Mouse (Mus musculus): ENCODE results near the gene Tmem186.

Gene Tmem186

DNA sequence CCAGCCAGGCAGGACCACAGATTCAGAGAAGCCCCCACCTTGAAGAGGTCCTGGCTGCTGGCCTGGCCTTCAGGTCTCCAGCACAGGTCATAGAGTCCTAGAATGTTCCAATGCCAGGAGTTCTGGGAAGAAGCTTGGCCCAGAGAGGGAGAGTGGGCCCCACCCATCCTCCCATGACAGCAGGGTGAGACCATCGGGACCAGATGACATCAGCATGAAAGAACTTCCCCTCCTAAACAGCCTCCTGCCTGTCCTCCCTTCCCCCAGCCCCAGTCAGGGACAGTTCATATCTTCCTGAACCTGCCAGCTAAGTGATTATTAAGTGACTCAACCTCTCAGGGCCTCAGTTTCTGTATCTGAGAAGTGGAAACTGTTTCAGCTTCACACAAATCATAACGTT is 28.9 kb upstream of the Tmem186 start:
- no peak for DNase-seq

DNA sequence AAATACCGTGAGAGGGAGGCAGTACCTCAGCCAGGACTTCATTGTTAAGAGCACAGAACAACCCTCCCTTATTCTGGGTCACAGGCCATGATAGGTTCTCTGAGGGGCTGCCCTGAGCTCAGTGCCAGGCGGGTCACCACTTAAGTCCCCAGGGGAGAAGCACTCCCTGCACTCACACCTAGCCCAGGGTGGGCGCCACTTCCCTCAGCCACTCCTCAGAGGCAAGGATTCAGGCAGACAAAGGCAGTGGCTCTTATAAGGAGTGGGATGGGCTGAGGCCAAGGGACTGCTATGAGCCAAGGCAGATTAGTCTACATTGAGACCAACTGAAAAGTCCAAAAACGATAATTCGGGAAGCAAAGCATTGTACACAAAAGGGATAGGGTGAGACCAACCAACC is 27.9 kb upstream of the Tmem186 start:
- no peak for DNase-seq

DNA sequence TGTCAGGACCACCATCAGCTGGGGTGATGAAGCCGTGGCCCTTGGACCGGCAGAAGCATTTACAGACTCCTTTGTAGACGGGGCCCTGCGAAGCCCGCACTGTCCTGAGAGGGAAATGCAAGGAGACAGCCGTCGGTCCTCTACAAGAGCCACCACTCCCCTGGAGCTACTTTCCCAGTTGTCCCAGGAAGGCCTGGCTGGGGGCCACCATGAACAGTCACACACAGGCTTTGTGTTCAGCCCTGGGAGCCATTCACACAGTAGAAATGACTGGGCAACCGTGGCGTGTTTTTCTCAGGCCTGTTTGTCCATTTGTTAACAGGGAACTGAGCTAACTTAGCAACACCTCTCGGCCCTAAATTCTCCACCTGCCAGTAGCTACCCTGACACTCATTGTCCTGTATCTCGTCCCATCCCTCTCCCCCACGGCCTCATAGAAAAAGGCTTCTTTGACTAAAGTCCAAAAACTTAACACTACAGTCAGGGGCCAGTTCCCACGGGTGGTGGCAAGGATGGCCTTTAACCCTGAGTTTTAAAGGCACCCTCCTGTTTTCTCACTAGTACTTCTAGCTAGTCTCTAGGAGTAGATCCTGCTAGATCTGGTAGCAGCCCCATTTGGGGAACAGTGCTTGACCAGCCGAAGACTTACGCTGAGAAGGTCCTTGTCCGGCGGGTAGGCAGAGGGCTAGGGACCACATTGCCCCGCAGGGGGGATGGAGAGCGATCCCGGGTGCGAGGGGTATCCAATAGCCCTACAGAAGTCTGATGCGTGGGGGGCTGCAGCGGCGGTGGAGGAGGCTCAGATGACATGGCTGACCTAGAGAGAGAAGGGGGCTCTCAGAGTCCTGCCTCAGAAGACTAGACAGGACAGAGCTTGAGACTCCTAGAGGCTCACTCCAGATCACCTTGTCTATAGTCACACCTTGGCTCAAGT is 26.4 kb upstream of the Tmem186 start:
- DNase-seq = no peak

DNA sequence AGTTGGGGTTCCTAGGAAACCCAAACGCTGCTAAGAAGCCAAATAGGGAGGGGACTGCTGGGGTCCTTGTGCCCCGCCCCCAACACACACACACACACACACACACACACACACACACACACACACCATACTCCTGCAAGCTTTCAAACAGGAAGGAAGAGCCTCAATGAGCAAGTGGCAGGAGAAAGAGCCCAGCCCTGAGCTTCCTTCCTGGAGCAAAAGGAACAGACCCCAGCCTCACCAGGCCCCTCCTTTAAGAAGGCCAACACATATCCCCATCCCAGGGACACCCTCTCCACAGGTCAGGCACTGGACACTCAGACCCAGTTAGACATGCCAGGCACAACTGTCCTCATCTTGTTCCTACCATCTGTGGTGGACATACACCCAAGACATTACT is 25.5 kb upstream of the Tmem186 start:
- no peak for DNase-seq

DNA sequence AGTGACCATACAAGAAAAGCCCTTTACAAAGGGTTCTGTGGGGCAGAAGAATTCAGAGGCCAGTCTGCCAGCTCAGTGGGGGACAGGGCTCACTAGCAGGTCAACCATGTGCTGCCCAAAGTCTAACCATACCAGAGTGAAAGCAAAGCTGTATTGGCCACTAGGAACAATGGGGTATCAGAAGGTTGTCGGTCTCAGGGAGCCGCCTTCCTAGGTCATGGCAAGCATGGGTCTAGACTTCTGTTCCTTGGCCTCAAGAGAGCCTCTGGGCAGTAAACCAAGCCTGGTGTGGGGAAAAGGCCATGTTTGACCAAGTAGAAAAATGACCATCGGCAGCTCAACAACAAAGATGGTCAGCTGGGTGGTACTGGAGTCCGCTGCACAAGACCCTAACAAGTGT is 21.3 kb upstream of the Tmem186 start:
- no peak for DNase-seq

DNA sequence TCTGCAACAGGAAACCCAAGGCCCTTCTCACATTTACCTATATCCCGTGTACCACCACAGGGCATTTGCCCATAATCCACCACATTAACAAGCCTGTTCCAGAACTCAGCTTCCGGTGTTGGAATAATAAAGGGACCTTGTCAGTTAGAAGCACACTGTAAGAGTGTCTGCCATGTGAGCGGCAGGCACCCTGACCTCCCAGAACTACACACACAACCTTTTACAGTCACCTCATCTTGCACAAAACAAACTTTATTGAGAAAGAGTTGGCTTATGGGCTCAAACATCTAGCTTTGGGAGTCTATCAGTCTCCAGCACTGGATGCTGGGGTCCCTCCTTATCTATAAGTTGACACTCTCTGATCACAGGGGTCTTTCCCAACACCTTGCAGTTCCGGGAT is 20.8 kb upstream of the Tmem186 start:
- DNase-seq = no peak

DNA sequence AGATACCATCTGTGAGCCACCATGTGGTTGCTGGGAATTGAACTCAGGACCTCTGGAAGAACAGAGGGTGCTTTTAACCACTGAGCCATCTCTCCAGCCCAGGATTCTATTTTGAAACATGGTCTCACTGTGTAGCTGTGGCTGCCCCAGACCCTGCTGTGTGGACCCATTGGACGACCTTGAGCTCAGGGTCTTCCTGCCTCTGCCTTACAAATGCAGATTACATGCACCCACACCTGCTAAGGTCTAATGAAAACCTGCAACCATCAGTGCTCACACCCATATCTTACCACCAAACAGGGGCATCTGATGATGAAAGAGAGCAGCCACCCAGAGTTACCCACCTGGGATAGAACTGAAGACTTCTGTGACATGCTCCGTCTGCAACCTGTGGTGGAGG is 18.7 kb upstream of the Tmem186 start:
- DNase-seq = no peak

DNA sequence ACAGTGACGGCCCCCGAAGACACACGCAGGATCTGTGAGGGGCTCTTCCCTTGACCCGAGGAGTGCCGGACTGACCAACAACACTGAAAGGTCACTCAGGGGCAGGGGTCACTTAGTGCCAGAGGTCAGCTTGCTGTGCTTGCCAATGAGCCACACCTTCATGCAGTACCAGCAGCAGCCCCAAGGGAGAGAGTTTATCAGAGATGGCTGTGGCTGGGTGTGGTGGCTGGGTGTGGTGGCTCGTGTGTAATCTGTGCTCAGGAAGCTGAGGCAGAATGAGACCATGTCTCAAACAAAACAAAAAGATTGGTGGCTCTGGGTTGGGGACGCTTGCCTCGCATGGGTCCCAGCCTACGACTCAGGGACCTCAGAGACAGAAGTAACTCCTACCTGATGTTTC is 18.1 kb upstream of the Tmem186 start:
- DNase-seq = no peak

DNA sequence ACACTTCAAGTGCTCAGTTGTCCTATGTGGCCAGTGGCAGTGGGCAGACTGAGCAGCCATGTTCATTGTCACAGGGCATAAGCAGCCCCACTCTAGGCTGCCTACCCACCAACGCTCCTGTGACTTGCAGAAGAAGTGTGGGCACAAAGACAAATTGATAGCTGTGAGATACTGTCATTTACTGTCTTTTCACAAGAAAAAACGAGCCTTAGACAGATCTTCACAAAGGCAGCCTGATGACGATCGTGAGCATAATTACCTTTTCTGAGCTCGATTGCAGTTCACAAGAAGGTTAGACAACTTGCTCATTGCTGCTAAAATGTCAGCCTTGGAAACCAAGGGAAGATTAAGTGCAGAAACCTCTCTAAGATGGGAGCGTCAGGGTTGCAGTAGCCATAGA is 17.6 kb upstream of the Tmem186 start:
- no peak for DNase-seq

DNA sequence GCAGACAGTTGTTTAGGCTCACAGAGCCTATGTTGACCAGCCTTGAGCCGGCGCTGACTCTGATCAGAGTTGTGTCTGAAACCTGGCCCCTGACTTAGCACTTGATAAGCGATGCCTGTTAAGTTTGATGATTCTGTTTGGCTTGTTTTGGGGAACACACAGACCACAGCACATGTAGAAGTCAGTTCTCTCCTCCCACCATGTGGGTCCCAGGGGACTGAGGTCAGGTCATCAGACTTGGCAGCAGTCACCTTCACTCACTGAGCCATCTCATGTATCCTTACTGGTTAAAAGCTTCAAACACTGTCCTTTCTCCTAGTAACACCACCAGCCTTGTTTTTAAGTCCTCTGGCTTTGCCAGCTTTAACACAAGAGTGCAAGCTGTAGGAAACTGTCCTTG is 12.5 kb upstream of the Tmem186 start:
- no peak for DNase-seq

DNA sequence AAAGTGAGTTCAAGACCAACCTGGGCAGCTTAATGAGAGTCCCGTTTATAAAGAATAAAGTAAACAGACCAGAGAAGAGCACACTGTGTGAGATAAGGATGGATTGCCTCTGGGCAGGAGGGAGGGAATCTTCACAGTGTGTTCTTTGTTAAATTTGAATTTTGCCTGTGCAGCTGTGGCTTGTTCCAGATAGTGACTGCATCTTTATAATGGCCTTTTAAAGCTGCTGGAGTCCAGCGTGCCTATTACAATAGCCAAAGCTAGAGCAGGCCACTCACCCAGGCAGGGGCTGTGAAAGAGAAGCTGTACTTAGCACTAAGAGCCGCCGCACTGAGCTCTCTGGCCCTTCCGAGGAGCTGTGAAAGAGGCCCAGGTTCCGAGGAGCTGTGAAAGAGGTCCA is 8.0 kb upstream of the Tmem186 start:
- no peak for DNase-seq

DNA sequence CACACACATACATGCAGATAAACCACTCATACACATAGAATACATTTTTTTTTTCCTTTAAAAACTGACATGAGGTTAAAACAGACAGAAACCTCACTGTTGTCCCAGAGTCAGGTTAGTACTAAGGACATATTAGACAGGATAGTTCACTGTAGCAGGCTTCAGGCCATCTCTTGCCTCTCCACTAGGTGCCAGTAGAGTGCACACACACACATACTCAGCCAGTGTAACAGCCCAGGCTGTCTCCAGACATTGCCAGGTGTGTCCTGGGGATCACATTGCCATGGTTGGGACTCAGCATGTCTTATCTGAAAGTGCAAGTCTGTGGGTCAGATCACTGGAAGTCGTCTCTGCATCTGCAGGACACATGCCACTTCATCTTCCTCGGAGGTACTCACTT is 6.3 kb upstream of the Tmem186 start:
- peak in 1 of 2 experiments; percentile 19 for DNase-seq

DNA sequence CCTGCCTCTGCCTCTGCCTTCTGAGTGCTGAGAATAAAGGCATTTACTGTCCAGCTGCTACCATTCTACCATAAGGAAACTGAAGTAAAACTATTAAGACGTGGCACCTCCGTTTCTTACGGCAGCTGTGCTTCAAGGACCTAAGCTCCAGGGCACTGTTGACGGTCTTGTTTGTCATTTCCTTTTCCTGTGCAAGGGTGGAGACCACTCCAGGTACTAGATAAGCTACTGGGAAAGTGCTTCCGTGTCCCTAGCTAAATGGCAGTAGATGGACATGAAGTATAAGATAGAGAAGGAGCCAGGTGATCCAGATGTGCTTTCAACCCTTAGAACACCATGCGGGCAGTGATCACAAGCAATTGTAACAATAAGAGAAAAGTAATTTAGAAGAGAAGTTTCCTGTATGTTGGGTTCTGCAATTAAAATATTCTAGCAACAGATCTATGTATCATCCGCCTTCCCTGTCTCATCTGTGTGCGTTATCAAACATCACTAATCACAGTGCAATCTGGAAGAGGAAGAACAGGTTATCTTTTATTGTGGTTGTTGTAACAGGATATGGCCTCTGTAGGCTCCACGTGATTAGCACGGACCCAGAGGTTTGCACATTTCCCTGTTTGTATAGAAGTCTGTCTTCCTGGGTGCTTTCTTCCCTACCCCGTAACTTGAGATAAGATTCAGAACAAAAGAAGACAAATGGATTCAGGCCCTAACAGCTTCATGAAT is 2.1 kb upstream of the Tmem186 start:
- DNase-seq = no peak

DNA sequence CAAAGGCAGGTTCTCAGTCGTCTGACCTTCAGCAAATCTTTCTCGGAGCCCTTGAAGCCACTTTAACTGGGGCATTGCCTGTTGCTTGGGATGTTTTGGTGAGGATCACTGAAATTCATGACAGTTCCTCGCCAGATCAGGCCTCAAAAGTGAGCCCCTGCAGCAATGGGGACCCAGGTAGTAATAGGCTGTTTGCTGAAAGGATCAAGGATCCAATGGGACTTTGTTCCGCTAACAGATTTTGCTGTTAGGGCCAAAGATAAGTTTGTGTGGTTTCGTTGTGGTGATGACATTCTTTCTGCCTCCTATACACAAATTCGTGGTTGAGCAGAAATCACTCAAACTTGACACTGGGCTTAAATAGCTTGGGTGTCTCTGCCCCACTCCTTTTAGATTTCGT is 619 bp upstream of the Tmem186 start:
- no peak for DNase-seq

DNA sequence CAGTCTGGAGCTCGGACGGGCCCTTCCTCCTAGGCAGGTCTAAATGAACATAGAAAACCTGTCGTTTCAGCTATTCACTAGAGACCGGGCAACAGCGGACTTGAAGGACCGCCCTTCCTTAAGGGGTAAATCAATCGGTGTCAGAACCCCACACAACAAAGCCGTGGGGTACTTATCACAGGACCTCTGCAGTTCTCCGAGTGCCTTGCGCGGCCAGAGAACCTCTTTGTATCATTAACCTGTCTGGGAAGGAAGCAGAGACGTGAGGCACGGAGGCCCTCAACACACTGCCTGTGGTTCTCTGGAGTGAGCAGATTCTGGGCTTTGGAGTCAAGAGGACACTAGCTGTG is 670 bp downstream of the Tmem186 start:
- peak in 1 of 2 experiments; percentile 13 for DNase-seq

DNA sequence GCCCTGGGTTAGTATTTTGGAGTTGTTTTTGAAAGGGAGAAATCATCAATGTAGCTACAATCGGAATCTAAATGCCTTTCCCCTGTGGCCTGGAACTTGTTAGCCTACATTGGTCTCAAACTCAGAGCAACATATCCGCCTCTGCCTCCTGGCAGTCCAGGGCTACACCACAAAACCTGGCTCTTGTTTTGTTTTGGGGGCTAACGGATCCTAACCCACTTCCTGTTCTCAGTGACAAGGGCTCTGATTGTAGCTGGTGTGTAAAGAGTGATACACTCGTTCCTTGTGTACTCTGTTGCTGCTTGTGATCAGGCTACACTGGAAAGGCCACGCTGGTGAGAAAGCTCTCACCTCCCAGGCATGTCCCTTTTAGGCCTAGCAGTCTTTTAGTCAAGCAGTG is 6.1 kb downstream of the Tmem186 start:
- DNase-seq = no peak

DNA sequence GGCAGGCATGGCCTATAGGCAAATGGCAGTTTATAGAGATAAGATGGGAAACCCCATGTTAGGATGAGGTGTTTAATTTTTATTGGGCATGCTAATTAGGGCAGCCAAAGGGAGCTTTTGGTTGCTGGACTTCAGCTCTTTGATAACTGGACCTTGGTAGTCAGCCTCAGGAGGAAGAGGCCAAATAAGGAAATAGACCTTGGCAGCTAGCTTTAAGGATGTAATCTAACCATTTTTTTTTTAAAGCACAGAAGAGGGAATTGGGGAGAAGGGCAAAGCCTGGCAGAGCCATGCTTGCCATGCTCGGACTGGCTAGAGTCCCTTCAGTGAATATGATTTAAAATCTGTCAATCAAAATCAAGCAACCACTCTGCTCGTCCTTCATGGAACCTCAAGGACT is 7.1 kb downstream of the Tmem186 start:
- DNase-seq = no peak

DNA sequence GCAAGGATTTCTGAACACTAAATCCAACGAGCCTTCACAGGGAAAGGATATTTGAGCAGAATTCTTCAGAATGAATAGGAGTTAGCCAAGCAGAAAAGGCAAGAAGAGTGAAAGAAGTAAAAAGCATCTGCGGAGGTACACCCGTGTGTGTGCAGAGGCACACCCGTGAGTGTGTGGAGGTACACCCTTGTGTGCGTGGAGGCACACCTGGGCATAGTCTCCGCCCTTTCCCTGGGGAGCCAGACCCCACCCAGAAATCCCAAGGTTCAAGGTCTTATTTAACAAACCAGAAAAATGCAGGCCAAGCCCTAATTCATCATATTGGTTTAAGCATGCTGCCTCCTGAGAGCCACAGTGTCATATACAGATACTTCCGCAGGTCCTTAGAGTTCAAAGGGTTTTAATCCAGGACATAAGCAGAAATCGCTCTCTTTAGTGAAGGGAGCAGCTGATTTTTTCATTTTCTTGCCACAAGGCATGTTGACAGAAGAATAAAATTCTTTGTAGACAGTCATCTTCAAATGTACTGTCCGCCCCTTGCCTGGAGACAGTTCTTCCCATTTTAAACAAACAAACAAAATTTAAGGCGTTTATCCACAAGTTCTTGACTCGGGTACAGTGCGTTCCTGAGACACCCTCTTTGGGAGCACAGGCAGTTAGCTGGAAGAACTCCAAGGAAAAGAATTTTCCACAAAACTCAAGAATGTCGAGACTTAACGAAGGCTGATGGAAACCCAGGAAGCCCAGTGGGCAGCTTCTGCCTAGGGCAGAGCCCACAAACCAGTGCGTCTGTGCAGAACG is 17.0 kb downstream of the Tmem186 start:
- no peak for DNase-seq

DNA sequence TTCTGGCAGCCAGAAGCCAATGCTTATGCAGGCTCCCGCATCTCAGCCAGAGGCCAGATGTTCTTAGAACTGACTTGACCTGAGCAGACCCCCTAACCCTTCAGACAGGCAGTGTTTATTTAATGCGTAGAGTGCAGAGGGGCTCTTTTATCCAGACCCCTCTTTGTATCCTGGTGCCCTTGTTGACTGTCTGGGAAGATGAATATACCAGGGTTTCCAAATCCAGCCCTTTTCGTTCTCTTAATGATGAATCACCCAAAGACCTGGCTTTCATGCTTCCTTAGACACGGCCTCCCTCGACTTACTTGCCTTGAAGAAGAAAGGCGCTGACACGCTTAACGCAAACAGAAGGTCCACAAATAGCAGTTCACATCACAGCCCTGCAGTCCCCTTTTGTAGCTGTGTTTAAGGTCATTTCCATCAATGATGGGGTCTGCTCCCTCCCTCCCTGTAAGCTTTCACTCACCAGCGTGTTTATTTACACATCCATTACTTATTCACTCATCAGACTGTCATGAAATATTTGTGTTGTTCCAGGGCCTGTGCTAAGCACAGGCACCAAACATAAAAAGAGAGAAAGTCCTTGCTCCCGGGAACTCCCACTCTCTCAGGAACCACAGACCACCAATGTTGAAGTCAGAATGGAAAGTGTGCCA is 17.7 kb downstream of the Tmem186 start:
- DNase-seq = no peak

DNA sequence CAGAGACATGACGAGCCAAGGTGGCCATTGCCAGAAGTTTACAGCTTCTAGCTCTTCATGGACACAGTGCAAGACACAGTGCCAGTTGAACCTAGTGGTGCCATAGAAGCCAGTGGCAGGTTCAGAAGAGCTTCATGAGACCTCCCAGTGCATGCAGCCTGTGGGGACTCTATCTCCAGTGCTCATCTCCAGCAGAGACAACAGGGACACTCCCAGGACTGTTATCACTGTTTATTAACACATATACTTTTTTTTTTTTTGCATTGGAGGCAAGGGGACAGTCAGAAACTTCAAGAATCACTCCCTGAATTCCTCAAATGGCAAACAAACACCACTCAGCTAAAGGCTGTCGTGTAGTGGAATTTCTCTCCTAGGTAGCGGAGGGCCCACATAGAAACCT is 24.1 kb downstream of the Tmem186 start:
- no peak for DNase-seq

DNA sequence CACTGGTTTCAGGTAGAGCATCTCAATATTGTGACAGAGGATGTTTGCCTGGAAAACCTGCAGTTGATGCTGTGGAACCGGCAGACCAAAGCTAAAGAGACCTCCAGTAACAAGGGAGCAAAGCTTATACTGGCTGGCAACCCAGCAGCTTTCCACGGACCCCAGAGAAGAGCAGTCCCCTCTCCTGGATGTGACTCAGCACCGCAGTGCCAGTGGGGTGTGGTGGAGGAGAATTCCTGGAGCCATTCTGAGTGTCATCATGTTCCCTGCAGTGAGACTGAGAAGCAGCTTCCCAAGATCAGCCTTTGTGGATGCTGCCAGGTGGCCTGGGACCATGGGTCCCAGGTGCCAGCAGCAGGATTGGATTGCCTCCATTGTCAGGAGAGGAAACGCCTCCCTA is 24.5 kb downstream of the Tmem186 start:
- no peak for DNase-seq

DNA sequence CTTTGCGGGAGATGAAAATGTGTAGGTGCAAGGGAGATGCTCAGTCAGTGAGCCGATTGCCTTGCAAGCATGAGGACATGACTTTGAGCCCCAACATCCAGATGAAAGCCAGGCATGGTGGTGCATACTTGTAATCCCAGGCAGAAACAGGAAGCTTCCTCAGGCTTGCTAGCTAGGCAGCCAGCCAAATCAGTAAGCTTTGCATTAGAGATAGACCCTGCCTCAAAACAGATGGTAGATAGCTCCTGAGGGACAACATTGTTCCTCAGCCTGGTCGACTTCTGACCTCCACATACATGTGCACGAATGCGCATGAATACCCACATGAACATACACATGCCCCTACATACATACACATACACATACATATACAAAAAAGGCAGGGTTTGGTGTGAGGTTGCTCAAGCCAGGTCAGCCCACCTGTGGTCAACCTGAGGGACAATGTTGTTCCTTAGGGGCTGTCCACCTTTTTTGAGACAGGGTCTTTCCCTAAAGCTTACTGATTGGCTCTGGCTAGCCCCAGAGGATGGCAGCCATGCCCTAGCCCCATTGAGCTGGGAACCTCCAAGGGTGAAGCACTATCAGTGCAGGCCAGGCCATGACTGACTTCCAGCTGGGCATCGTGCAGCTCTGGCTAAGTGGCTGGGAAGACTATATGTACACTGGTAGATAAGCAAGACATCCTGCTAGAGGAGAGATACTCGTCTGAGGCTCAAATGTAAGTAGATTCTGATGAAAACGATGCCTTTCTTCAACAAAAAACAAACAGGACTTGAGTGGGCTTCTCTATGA is 25.1 kb downstream of the Tmem186 start:
- DNase-seq = no peak
